Mouse (Mus musculus) stomach, postnatal 0 days (tissue): Measurements from ENCODE around the gene Cacul1.

Experiments used
- CTCF ChIP-seq: IDR thresholded peaks from 2 replicates; pipeline ENCODE4 v1.5.1; 2016; ENCODE audit warnings: antibody characterized with exemption, low read depth, mild to moderate bottlenecking, moderate library complexity
- EP300 ChIP-seq: optimal IDR thresholded peaks from 2 replicates; pipeline ENCODE3; 2016; ENCODE audit warnings: antibody characterized with exemption

- TF ChIP-seq EP300, result no peak
- TF ChIP-seq CTCF, result no peak
Measured at GRCm38 (mm10) chr19:60615470-60616200, 34.8 kb upstream of the Cacul1 start.
